Mouse (Mus musculus) lung, postnatal 0 days (tissue): ENCODE measurements around the gene Calr4.

ENCODE experiments used
- CTCF ChIP-seq: IDR thresholded peaks from 2 replicates; pipeline ENCODE4 v1.5.1; 2016; ENCODE audit warnings: antibody characterized with exemption, mild to moderate bottlenecking
- EP300 ChIP-seq: IDR thresholded peaks from 2 replicates; pipeline ENCODE4 v1.6.1; 2016; ENCODE audit warnings: antibody characterized with exemption, mild to moderate bottlenecking, control low read depth

DNA sequence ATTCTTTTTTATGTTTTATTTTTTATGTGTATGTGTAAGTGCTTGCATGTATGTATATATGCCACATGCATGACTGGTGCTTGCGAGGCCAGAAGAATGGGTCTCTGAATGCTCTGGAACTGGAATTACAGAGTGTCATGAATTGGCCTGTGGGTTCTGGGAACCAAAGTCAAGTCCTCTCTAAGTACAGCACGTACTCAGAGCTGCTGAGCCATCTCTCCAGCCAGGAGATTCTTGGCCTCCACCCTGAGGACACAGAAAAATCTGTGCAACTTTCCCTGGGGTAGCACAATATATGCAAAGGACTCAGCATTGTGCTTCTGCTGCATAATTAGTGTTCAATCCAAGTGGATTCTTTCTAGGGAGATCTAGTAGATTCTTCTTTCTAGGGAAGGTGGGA is 24.0 kb upstream of the Calr4 start:
- no peak for TF ChIP-seq CTCF
- TF ChIP-seq EP300: no peak
